8 mouse cellular contexts compared by ENCODE assay signal in the genomic region with DNA sequence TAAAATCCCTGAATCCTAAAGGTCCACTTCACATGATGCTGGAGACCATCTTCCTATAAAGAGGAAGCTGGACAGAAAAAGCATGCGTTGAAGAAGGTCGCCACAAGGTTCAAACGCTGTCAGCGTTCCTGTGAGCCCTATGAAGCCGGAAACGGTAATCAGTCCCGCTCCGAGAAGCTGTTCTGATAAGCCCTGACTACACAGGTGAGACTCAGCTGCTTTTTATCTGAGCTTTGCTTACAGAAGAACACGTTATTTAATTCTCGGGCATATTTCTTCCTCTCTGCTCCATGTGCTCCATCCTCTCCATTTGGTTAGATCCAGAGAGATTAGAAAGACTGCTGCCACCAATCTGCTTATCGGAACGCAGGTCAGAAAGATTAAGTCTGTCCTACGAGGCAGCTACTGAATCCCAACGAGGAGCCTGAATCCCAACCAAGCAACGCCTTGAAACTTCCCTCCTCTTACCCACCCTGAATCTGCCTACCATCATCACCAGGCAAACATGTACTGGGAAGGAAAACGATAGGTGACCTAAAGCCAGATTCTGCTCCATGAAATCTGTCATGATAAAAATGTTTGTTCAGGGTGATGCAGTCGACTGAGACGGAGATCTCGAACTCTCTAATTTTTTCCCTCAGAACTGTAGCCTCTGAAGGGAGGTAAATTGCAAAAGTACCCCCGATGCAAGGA. TPM values are rescaled to one million over a fixed set of nuclear protein-coding genes. Genes with fewer than 3 reads are reported as not detected.
DNase-seq lines count a peak whose midpoint lies in the region; ATAC-seq and TF ChIP-seq lines count a peak whose summit lies in the region.

No protein-coding gene starts in this region.

- no peak for TF ChIP-seq POLR2A in cortical plate, adult 2 months (IDR thresholded peaks at IDR 0.05; ENCODE audit: extremely low read depth, insufficient read depth, low read length)

- peak overlapping the region; percentile 84 for H3K4me2 ChIP-seq in intestine, embryonic 15.5 days (replicated peaks)
- H3K4me2 ChIP-seq in neural tube, embryonic 13.5 days: peak overlapping the region; percentile 89

- WGBS in intestine, embryonic 15.5 days: 30% methylated on average over 20 of the region's 20 CpGs
- 53% methylated on average over 20 of the region's 20 CpGs for WGBS in neural tube, embryonic 13.5 days

- H3K4me3 ChIP-seq in left cerebral cortex, adult 2 months: peak overlapping the region; percentile 78
- H3K4me3 ChIP-seq in cortical plate, adult 2 months (ENCODE audit: insufficient read depth, low read length): peak overlapping the region; percentile 78
- peak overlapping the region; percentile 57 for H3K4me3 ChIP-seq in intestine, embryonic 15.5 days (replicated peaks)
- peak overlapping the region; percentile 62 for H3K4me3 ChIP-seq in neural tube, embryonic 13.5 days

- H3K27me3 ChIP-seq in intestine, embryonic 15.5 days (replicated peaks): no peaks in the 10 kb centered on the region
- H3K27me3 ChIP-seq in neural tube, embryonic 13.5 days: no peaks in the 10 kb centered on the region

- ATAC-seq in intestine, embryonic 15.5 days: no peak
- no peak for ATAC-seq in neural tube, embryonic 13.5 days (ENCODE audit: low read depth)

- H3K27ac ChIP-seq in left cerebral cortex, adult 2 months: peak overlapping the region; percentile 24
- no peak overlapping the region for H3K27ac ChIP-seq in cortical plate, adult 2 months (ENCODE audit: insufficient read depth, low read length)
- no peak overlapping the region for H3K27ac ChIP-seq in intestine, embryonic 15.5 days
- no peak overlapping the region for H3K27ac ChIP-seq in neural tube, embryonic 13.5 days (replicated peaks)

- peaks cover 7% of the 10 kb centered on the region for H3K4me1 ChIP-seq in cortical plate, adult 2 months (ENCODE audit: control insufficient read depth, insufficient read depth, low read length)
- H3K4me1 ChIP-seq in intestine, embryonic 15.5 days (replicated peaks): peaks cover 6% of the 10 kb centered on the region; the same call in 1 of the 2 replicates
- H3K4me1 ChIP-seq in neural tube, embryonic 13.5 days (replicated peaks): peaks cover 22% of the 10 kb centered on the region

- TF ChIP-seq CTCF in left cerebral cortex, adult 2 months (IDR thresholded peaks at IDR 0.05): no peak
- TF ChIP-seq CTCF in cortical plate, adult 2 months (IDR thresholded peaks at IDR 0.05; ENCODE audit: extremely low read depth, insufficient read depth, low read length): no peak

- DNase-seq in left cerebral cortex, adult 2 months (ENCODE audit: extremely low spot score in 1 of 2, low spot score in 2 of 2): no peak
- no peak for DNase-seq in left cerebral cortex, postnatal 36 days (ENCODE audit: low spot score in 2 of 2)
- no peak for DNase-seq in left cerebral cortex, adult 18-20 months (ENCODE audit: low spot score in 2 of 2)
- DNase-seq in layer of hippocampus, adult 8-10 months (ENCODE audit: low spot score in 2 of 2): no peak
- no peak for DNase-seq in layer of hippocampus, adult 11-12 months (ENCODE audit: low spot score)

- H3K9ac ChIP-seq in intestine, embryonic 15.5 days: peak overlapping the region; percentile 50
- peak overlapping the region; percentile 78 for H3K9ac ChIP-seq in neural tube, embryonic 13.5 days

- intact Hi-C loops in left cerebral cortex, adult 2 months (cut with DNase I): no loop called here
- intact Hi-C loops in left cerebral cortex, postnatal 36 days (cut with DNase I): no loop called here

- no peaks in the 10 kb centered on the region for H3K36me3 ChIP-seq in intestine, embryonic 15.5 days
- peaks cover 5% of the 10 kb centered on the region; the same call in 1 of the 2 replicates for H3K36me3 ChIP-seq in neural tube, embryonic 13.5 days

- H3K9me3 ChIP-seq in intestine, embryonic 15.5 days: no peaks in the 10 kb centered on the region
- H3K9me3 ChIP-seq in neural tube, embryonic 13.5 days: no peaks in the 10 kb centered on the region

RNA-seq across cellular contexts. Expression of a gene that starts 0.8 kb away (rescaled TPM):
- total RNA-seq in left cerebral cortex, adult 2 months (2021): 10 to 100 TPM; 22.3 to 22.7 TPM
- total RNA-seq in left cerebral cortex, postnatal 36 days (2021): 10 to 100 TPM; 24.1 to 25.0 TPM
- 18.5 and 18.7 TPM in 2 replicates for polyA plus RNA-seq in cortical plate, adult 2 months (2012; rRNA removed)
- 5.6 and 7.3 TPM in 2 replicates for polyA plus RNA-seq in intestine, embryonic 15.5 days (2015; fragmentation: Nextera tagmentation; extraction: Ambion mirVana)
- 6.2 and 7.1 TPM in 2 replicates for polyA plus RNA-seq in neural tube, embryonic 13.5 days (2015; fragmentation: Nextera tagmentation; extraction: Ambion mirVana)
- total RNA-seq in left cerebral cortex, adult 18-20 months (2021): 10 to 100 TPM; 24.9 to 29.8 TPM
- total RNA-seq in layer of hippocampus, adult 8-10 months (2022): 10 to 100 TPM; 24.8 to 31.6 (median 26.7) TPM

RNA-seq across cellular contexts. Expression of a gene that starts 35.8 kb away (rescaled TPM):
- total RNA-seq in left cerebral cortex, adult 2 months (2021): under 1 TPM; 0.44 to 0.68 TPM
- total RNA-seq in left cerebral cortex, postnatal 36 days (2021): 1 to 10 TPM in 1 of 2 experiments, under 1 TPM in 1; 0.39 to 1.1 TPM
- polyA plus RNA-seq in cortical plate, adult 2 months (2012; rRNA removed): 0.69 and 1.1 TPM in 2 replicates
- not detected in 2 replicates for polyA plus RNA-seq in intestine, embryonic 15.5 days (2015; fragmentation: Nextera tagmentation; extraction: Ambion mirVana)
- polyA plus RNA-seq in neural tube, embryonic 13.5 days (2015; fragmentation: Nextera tagmentation; extraction: Ambion mirVana): not detected in 2 replicates
- under 1 TPM; 0.40 to 0.49 TPM for total RNA-seq in left cerebral cortex, adult 18-20 months (2021)
- total RNA-seq in layer of hippocampus, adult 8-10 months (2022): under 1 TPM in 2 of 4 experiments, not detected in 2; 0.36 to 0.43 TPM

RNA-seq across cellular contexts. Expression of a gene that starts 43.5 kb away (rescaled TPM):
- total RNA-seq in left cerebral cortex, adult 2 months (2021): 10 to 100 TPM; 75.1 to 97.4 TPM
- total RNA-seq in left cerebral cortex, postnatal 36 days (2021): 10 to 100 TPM; 86.5 to 89.5 TPM
- 42.3 and 43.6 TPM in 2 replicates for polyA plus RNA-seq in cortical plate, adult 2 months (2012; rRNA removed)
- polyA plus RNA-seq in intestine, embryonic 15.5 days (2015; fragmentation: Nextera tagmentation; extraction: Ambion mirVana): 881 and 991 TPM in 2 replicates
- polyA plus RNA-seq in neural tube, embryonic 13.5 days (2015; fragmentation: Nextera tagmentation; extraction: Ambion mirVana): 158 and 242 TPM in 2 replicates
- total RNA-seq in left cerebral cortex, adult 18-20 months (2021): 10 to 100 TPM; 79.9 to 83.3 TPM
- 100 to 1,000 TPM in 3 of 4 experiments, 10 to 100 TPM in 1; 99.8 to 130 (median 120) TPM for total RNA-seq in layer of hippocampus, adult 8-10 months (2022)
